Mouse (Mus musculus) heart, adult 8-10 months (tissue): ENCODE data around the gene Lpo. TPM values are rescaled to one million over a fixed set of nuclear protein-coding genes. Genes with fewer than 3 reads are reported as not detected.

Source experiments
- DNase-seq: peaks from one replicate; pipeline ENCODE4 v3.0.0; 2022; ENCODE audit warnings: low spot score
- microRNA-seq: library from miRNA; unstranded; fragments of <30 nt; microRNA quantifications from one replicate; pipeline ENCODE4 v1.2.0, GENCODE M21; 2022
- total RNA-seq, 4 experiments: library from RNA; stranded (reverse); gene quantifications; 2 replicates each; pipeline ENCODE4 v1.2.4; 2022

Lpo gene
- total RNA-seq, 4 experiments from 2014 or later: not detected

DNA sequence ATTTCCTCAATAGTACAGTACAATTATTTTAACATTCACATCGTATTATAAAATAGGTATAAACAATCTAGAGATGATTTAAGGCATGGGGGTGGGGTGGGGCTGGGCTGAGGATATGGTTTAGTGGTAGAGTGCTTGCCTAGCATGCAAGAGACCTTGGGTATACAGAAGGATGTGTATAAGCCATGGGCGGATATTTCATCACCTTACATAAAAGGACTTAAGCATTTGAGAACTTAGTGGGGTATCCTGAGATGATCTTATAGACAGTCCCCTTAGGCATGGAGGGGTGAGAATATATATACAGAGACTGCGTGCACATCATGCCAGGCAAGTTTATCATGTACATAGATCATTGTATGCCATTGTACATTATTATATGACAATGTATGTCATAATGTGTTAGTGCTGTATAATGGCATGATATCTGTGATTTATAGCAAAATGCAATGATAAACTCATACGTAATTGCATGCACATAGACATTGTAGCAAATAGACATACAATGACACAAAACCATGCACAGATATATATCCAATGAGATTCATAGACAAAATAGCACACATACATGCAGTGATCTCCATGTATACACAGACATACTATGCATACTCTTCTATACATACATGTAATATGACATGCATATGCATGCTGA is 69.0 kb downstream of the Lpo start:
- no peak for DNase-seq

DNA sequence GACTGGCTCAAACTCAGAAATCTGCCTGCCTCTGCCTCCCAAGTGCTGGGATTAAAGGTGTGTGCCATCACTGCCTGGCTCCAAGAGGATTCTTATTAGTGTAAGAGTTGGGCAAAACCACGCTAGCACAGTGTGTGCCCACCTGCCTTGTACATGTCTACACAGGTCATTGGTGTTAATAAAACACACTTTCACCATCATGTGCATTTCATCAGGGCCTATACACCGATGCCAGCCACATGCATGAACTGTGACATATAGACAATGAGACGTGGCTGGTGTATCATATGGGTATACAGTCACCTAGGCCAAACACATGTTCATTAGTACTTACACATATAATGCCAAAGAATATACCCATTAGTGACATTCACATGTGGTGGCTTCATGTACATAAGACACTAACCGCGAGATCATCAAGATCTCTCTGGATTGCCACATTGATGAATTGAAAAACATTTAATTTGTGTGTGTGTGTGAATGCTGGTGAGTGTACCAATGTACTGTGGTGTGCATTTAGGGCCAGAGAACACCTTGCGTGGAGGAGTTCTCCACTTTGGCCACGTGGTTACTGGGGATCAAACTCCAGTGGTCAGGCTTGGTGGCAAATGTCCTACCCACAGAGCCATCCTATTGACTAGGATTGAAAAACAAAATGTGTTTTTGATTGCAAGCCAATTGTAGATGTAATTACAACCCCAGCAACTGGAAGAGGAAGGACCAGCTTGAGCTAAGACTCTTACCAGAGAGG is 69.8 kb downstream of the Lpo start:
- no peak for DNase-seq

DNA sequence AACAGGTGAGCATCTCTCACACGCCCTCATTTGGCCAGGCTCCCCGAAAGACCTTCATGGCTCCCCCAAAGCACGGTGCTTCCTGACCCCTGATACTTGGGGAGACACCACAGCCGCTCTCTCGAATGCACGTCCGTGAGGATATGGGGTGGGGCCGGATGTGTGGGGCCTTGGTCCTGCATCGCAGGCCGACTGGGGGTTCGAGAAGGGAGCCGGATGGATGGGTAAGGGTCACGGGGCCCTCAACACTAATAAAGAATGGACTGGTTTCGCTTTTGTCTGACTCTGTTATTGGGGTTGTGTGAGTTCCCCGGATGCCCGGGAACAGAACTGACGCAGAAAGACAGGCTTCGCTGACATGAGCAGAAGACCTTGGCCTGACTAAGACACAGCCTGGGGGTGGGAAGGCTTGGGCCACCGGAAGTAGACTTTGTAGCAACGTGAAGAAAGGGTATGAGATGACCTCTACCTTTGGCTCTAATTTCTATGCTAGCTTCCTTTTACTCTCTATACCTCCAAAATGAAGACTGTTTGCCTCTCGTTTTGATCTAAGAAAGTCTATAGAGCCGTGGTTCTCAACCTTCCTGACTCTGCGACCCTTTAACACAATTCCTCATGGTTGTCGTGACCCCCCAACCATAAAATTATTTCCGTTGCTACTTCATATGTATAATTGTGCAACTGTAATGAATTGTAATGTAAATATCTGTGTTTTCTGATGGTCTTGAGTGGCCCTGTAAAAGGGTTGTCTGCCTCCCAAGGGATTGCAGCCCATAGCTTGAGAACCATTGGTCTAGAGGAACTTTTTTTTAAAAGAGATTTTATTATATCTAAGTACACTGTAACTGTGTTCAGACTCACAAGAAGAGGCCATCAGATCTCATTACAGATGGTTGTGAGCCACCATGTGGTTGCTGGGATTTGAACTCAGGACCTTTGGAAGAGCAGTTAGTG is 70.8 kb downstream of the Lpo start:
- DNase-seq: no peak

Small RNA genes within 50 kb of the gene (microRNA-seq; reads per million reads assigned to microRNA genes)
- not detected for gene Mir142
- gene Mir142b: not detected

Other genes starting within 250 kb of the Lpo start
- gene Mtmr4, start 236.1 kb downstream of the Lpo start, total RNA-seq: 10 to 100 TPM; 20.6 to 25.1 (median 23.0) TPM
- gene Hsf5, start 211.1 kb downstream of the Lpo start, total RNA-seq: under 1 TPM in 2 of 4 experiments, not detected in 2; 0.05 to 0.06 TPM
- gene Rnf43, start 165.6 kb downstream of the Lpo start, total RNA-seq: under 1 TPM; 0.34 to 0.91 (median 0.46) TPM
- 10 to 100 TPM; 37.1 to 52.2 (median 38.0) TPM for gene Supt4a, start 90.7 kb downstream of the Lpo start, total RNA-seq
- gene Tspoap1, start 67.7 kb downstream of the Lpo start, total RNA-seq: under 1 TPM in 3 of 4 experiments, not detected in 1; 0.14 to 0.25 (median 0.22) TPM
- gene Mpo, start 34.7 kb downstream of the Lpo start, total RNA-seq: under 1 TPM in 1 of 4 experiments, not detected in 3; 0.89 TPM
- gene Mks1, start 24.9 kb upstream of the Lpo start, total RNA-seq: 1 to 10 TPM; 2.2 to 4.0 (median 3.4) TPM
- gene Epx, start 47.2 kb upstream of the Lpo start, total RNA-seq: not detected
- not detected for gene Olfr462, start 64.0 kb upstream of the Lpo start, total RNA-seq
- gene Olfr463, start 69.1 kb upstream of the Lpo start, total RNA-seq: not detected
- not detected for gene Olfr464, start 92.7 kb upstream of the Lpo start, total RNA-seq
- 100 to 1,000 TPM; 414 to 471 (median 442) TPM for gene Dynll2, start 159.2 kb upstream of the Lpo start, total RNA-seq
- gene Srsf1, start 219.1 kb upstream of the Lpo start, total RNA-seq: 100 to 1,000 TPM in 3 of 4 experiments, 10 to 100 TPM in 1; 97.6 to 103 (median 102) TPM
- gene Vezf1, start 240.0 kb upstream of the Lpo start, total RNA-seq: 10 to 100 TPM; 39.8 to 44.7 (median 41.8) TPM